Mouse (Mus musculus) urinary bladder, postnatal 14 days (tissue): ENCODE measurements around the gene Map3k14.

Source experiments
- DNase-seq: peaks from one replicate; pipeline ENCODE4 v3.0.0; 2021; ENCODE audit warnings: low spot score

The Map3k14 gene

GRCm38 (mm10) chr11:103208458-103208857 is 58.8 kb downstream of the Map3k14 start, which contains the start of gene 1700023F06Rik:
TSS of gene 1700023F06Rik (minus strand) at chr11:103208558.
- no peak for DNase-seq

- no peak for DNase-seq
Measured at GRCm38 (mm10) chr11:103206203-103206602, 61.1 kb downstream of the Map3k14 start.

GRCm38 (mm10) chr11:103202376-103202775 is 64.9 kb downstream of the Map3k14 start:
- DNase-seq: no peak

GRCm38 (mm10) chr11:103201664-103202063 is 65.6 kb downstream of the Map3k14 start:
- DNase-seq: peak; percentile 43

- DNase-seq: peak; percentile 58
Measured at GRCm38 (mm10) chr11:103198911-103199803, 68.1 kb downstream of the Map3k14 start.

- no peak for DNase-seq
Measured at GRCm38 (mm10) chr11:103198339-103198738, 68.9 kb downstream of the Map3k14 start.

GRCm38 (mm10) chr11:103197340-103197739 is 69.9 kb downstream of the Map3k14 start:
- no peak for DNase-seq

- no peak for DNase-seq
Measured at GRCm38 (mm10) chr11:103195656-103196055, 71.6 kb downstream of the Map3k14 start.

GRCm38 (mm10) chr11:103195236-103195635 is 72.0 kb downstream of the Map3k14 start:
- no peak for DNase-seq

- no peak for DNase-seq
Measured at GRCm38 (mm10) chr11:103193825-103194168, 73.5 kb downstream of the Map3k14 start.

GRCm38 (mm10) chr11:103192956-103193824 is 74.1 kb downstream of the Map3k14 start:
- no peak for DNase-seq

GRCm38 (mm10) chr11:103192230-103192955 is 74.9 kb downstream of the Map3k14 start:
- no peak for DNase-seq

GRCm38 (mm10) chr11:103184891-103185290 is 82.4 kb downstream of the Map3k14 start:
- peak; percentile 55 for DNase-seq

GRCm38 (mm10) chr11:103181911-103182310 is 85.4 kb downstream of the Map3k14 start:
- DNase-seq: no peak

- no peak for DNase-seq
Measured at GRCm38 (mm10) chr11:103181349-103181748, 85.9 kb downstream of the Map3k14 start.

- DNase-seq: no peak
Measured at GRCm38 (mm10) chr11:103180426-103180825, 86.8 kb downstream of the Map3k14 start.

- DNase-seq: no peak
Measured at GRCm38 (mm10) chr11:103178748-103179147, 88.5 kb downstream of the Map3k14 start.

GRCm38 (mm10) chr11:103177815-103178485 is 89.3 kb downstream of the Map3k14 start:
- no peak for DNase-seq

GRCm38 (mm10) chr11:103177216-103177615 is 90.1 kb downstream of the Map3k14 start:
- no peak for DNase-seq

- DNase-seq: no peak
Measured at GRCm38 (mm10) chr11:103176510-103176909, 90.8 kb downstream of the Map3k14 start.

GRCm38 (mm10) chr11:103175688-103176442 is 91.4 kb downstream of the Map3k14 start:
- DNase-seq: no peak
